Mouse (Mus musculus): ENCODE results near the gene Rhbdl3. TPM values are rescaled to one million over a fixed set of nuclear protein-coding genes. Genes with fewer than 3 reads are reported as not detected.

The Rhbdl3 gene
- polyA plus RNA-seq, 1 experiment, result 1.8 TPM

GRCm38 (mm10) chr11:80382626-80383018 lies 81.9 kb downstream of the Rhbdl3 start:
- H3K4me1 ChIP-seq (ENCODE audit: control insufficient read depth, insufficient read depth, low read length), result 0 out of 2 replicates have a peak, but pooled peaks cover 3% of the 10 kb centered on the region
- peak overlapping the region; percentile 64 for H3K4me3 ChIP-seq (ENCODE audit: insufficient read depth, low read length)
- peak overlapping the region; percentile 85 for H3K27ac ChIP-seq (ENCODE audit: insufficient read depth, low read length)
- TF ChIP-seq POLR2A (IDR thresholded peaks at IDR 0.05; ENCODE audit: low read depth, low read length), result 0 out of 2 replicates have a peak, but pooled peaks have one; percentile 12
- no peak for TF ChIP-seq CTCF (IDR thresholded peaks at IDR 0.05; ENCODE audit: borderline replicate concordance, insufficient read depth, low read length)

GRCm38 (mm10) chr11:80383019-80383625 lies 82.4 kb downstream of the Rhbdl3 start, which contains the start of gene Zfp207:
TSS of gene Zfp207 (plus strand) at chr11:80383279.
- Histone ChIP-seq H3K4me3 (ENCODE audit: insufficient read depth, low read length) (peak within 1 kb of the TSS; percentile 99), H3K27ac (ENCODE audit: insufficient read depth, low read length) (peak within 1 kb of the TSS; percentile 85), H3K4me1 (ENCODE audit: control insufficient read depth, insufficient read depth, low read length) (0 out of 2 replicates have a peak, but pooled peaks cover 3% of the 10 kb centered on the region)
- TF ChIP-seq CTCF (IDR thresholded peaks at IDR 0.05; ENCODE audit: borderline replicate concordance, insufficient read depth, low read length) (no peak), POLR2A (IDR thresholded peaks at IDR 0.05; ENCODE audit: low read depth, low read length) (peak; percentile 92)

- H3K27ac ChIP-seq (ENCODE audit: insufficient read depth, low read length), result peak overlapping the region; percentile 76
- TF ChIP-seq CTCF (IDR thresholded peaks at IDR 0.05; ENCODE audit: borderline replicate concordance, insufficient read depth, low read length), result no peak
- TF ChIP-seq POLR2A (IDR thresholded peaks at IDR 0.05; ENCODE audit: low read depth, low read length), result no peak
- peak overlapping the region; percentile 97 for H3K4me3 ChIP-seq (ENCODE audit: insufficient read depth, low read length)
- 0 out of 2 replicates have a peak, but pooled peaks cover 3% of the 10 kb centered on the region for H3K4me1 ChIP-seq (ENCODE audit: control insufficient read depth, insufficient read depth, low read length)
Observed at GRCm38 (mm10) chr11:80383626-80384046, 82.9 kb downstream of the Rhbdl3 start.

- Histone ChIP-seq H3K4me3 (ENCODE audit: insufficient read depth, low read length) (peak overlapping the region; percentile 99), H3K4me1 (ENCODE audit: control insufficient read depth, insufficient read depth, low read length) (0 out of 2 replicates have a peak, but pooled peaks cover 3% of the 10 kb centered on the region), H3K27ac (ENCODE audit: insufficient read depth, low read length) (no peak overlapping the region)
- no peak for TF ChIP-seq CTCF (IDR thresholded peaks at IDR 0.05; ENCODE audit: borderline replicate concordance, insufficient read depth, low read length)
- no peak for TF ChIP-seq POLR2A (IDR thresholded peaks at IDR 0.05; ENCODE audit: low read depth, low read length)
Observed at GRCm38 (mm10) chr11:80384461-80384860, 83.7 kb downstream of the Rhbdl3 start.

GRCm38 (mm10) chr11:80385055-80385454 lies 84.3 kb downstream of the Rhbdl3 start:
- Histone ChIP-seq H3K4me1 (ENCODE audit: control insufficient read depth, insufficient read depth, low read length) (0 out of 2 replicates have a peak, but pooled peaks cover 3% of the 10 kb centered on the region), H3K4me3 (ENCODE audit: insufficient read depth, low read length) (peak overlapping the region; percentile 99), H3K27ac (ENCODE audit: insufficient read depth, low read length) (no peak overlapping the region)
- TF ChIP-seq CTCF (IDR thresholded peaks at IDR 0.05; ENCODE audit: borderline replicate concordance, insufficient read depth, low read length) (no peak), POLR2A (IDR thresholded peaks at IDR 0.05; ENCODE audit: low read depth, low read length) (no peak)

GRCm38 (mm10) chr11:80386790-80387189 lies 86.1 kb downstream of the Rhbdl3 start:
- Histone ChIP-seq H3K4me1 (ENCODE audit: control insufficient read depth, insufficient read depth, low read length) (peaks cover 3% of the 10 kb centered on the region; the same call in 1 of the 2 replicates), H3K27ac (ENCODE audit: insufficient read depth, low read length) (no peak overlapping the region), H3K4me3 (ENCODE audit: insufficient read depth, low read length) (no peak overlapping the region; the same call in 1 of the 2 replicates)
- TF ChIP-seq CTCF (IDR thresholded peaks at IDR 0.05; ENCODE audit: borderline replicate concordance, insufficient read depth, low read length) (no peak), POLR2A (IDR thresholded peaks at IDR 0.05; ENCODE audit: low read depth, low read length) (no peak)

GRCm38 (mm10) chr11:80389885-80390284 lies 89.2 kb downstream of the Rhbdl3 start:
- peaks cover 3% of the 10 kb centered on the region; the same call in 1 of the 2 replicates for H3K4me1 ChIP-seq (ENCODE audit: control insufficient read depth, insufficient read depth, low read length)
- no peak overlapping the region for H3K27ac ChIP-seq (ENCODE audit: insufficient read depth, low read length)
- no peak overlapping the region for H3K4me3 ChIP-seq (ENCODE audit: insufficient read depth, low read length)
- TF ChIP-seq POLR2A (IDR thresholded peaks at IDR 0.05; ENCODE audit: low read depth, low read length) (no peak), CTCF (IDR thresholded peaks at IDR 0.05; ENCODE audit: borderline replicate concordance, insufficient read depth, low read length) (no peak)

- no peak for TF ChIP-seq CTCF (IDR thresholded peaks at IDR 0.05; ENCODE audit: borderline replicate concordance, insufficient read depth, low read length)
- TF ChIP-seq POLR2A (IDR thresholded peaks at IDR 0.05; ENCODE audit: low read depth, low read length), result no peak
- H3K27ac ChIP-seq (ENCODE audit: insufficient read depth, low read length), result no peak overlapping the region
- H3K4me1 ChIP-seq (ENCODE audit: control insufficient read depth, insufficient read depth, low read length), result peaks cover 3% of the 10 kb centered on the region; the same call in 1 of the 2 replicates
- H3K4me3 ChIP-seq (ENCODE audit: insufficient read depth, low read length), result no peak overlapping the region
Observed at GRCm38 (mm10) chr11:80391407-80392120, 90.9 kb downstream of the Rhbdl3 start.

GRCm38 (mm10) chr11:80395930-80396329 lies 95.2 kb downstream of the Rhbdl3 start:
- H3K4me1 ChIP-seq (ENCODE audit: control insufficient read depth, insufficient read depth, low read length), result peaks cover 2% of the 10 kb centered on the region; the same call in 1 of the 2 replicates
- no peak for TF ChIP-seq CTCF (IDR thresholded peaks at IDR 0.05; ENCODE audit: borderline replicate concordance, insufficient read depth, low read length)
- no peak overlapping the region for H3K4me3 ChIP-seq (ENCODE audit: insufficient read depth, low read length)
- no peak overlapping the region for H3K27ac ChIP-seq (ENCODE audit: insufficient read depth, low read length)

GRCm38 (mm10) chr11:80396617-80397016 lies 95.9 kb downstream of the Rhbdl3 start:
- H3K4me1 ChIP-seq (ENCODE audit: control insufficient read depth, insufficient read depth, low read length), result peaks cover 2% of the 10 kb centered on the region; the same call in 1 of the 2 replicates
- no peak overlapping the region for H3K4me3 ChIP-seq (ENCODE audit: insufficient read depth, low read length)
- no peak overlapping the region for H3K27ac ChIP-seq (ENCODE audit: insufficient read depth, low read length)
- TF ChIP-seq POLR2A (IDR thresholded peaks at IDR 0.05; ENCODE audit: low read depth, low read length) (no peak), CTCF (IDR thresholded peaks at IDR 0.05; ENCODE audit: borderline replicate concordance, insufficient read depth, low read length) (no peak)

Other genes starting within 250 kb of the Rhbdl3 start
- 20.7 and 27.2 TPM in 2 replicates for gene Crlf3, start 219.9 kb upstream of the Rhbdl3 start, polyA plus RNA-seq (2011; ENCODE audit: insufficient read length, low read depth, missing spikeins)
- 7.4 and 11.4 TPM in 2 replicates for gene Atad5, start 211.5 kb upstream of the Rhbdl3 start, polyA plus RNA-seq (2011; ENCODE audit: insufficient read length, low read depth, missing spikeins)
- 13.9 and 16.6 TPM in 2 replicates for gene Tefm, start 158.7 kb upstream of the Rhbdl3 start, polyA plus RNA-seq (2011; ENCODE audit: insufficient read length, low read depth, missing spikeins)
- not detected in 2 replicates for gene Adap2, start 146.8 kb upstream of the Rhbdl3 start, polyA plus RNA-seq (2011; ENCODE audit: insufficient read length, low read depth, missing spikeins)
- 7.5 and 8.0 TPM in 2 replicates for gene Rnf135, start 117.1 kb upstream of the Rhbdl3 start, polyA plus RNA-seq (2011; ENCODE audit: insufficient read length, low read depth, missing spikeins)
- 53.8 and 65.6 TPM in 2 replicates for gene Rhot1, start 91.9 kb upstream of the Rhbdl3 start, polyA plus RNA-seq (2011; ENCODE audit: insufficient read length, low read depth, missing spikeins)
- 27.0 and 38.4 TPM in 2 replicates for gene 5730455P16Rik, start 77.1 kb downstream of the Rhbdl3 start, polyA plus RNA-seq (2011; ENCODE audit: insufficient read length, low read depth, missing spikeins)
- 178 and 208 TPM in 2 replicates for gene Zfp207, start 82.4 kb downstream of the Rhbdl3 start, polyA plus RNA-seq (2011; ENCODE audit: insufficient read length, low read depth, missing spikeins)
- gene Psmd11, start 127.7 kb downstream of the Rhbdl3 start, polyA plus RNA-seq (2011; ENCODE audit: insufficient read length, low read depth, missing spikeins), result 131 and 170 TPM in 2 replicates
- gene Cdk5r1, start 176.1 kb downstream of the Rhbdl3 start, polyA plus RNA-seq (2011; ENCODE audit: insufficient read length, low read depth, missing spikeins), result 0.77 and 1.0 TPM in 2 replicates

All from embryonic fibroblast, embryonic 13.5 days (primary cell).